Mouse (Mus musculus): ENCODE data around the gene Suclg2. TPM values are rescaled to one million over a fixed set of nuclear protein-coding genes. Genes with fewer than 3 reads are reported as not detected.

The Suclg2 gene
- polyA plus RNA-seq, 1 experiment, result 3.9 TPM

GRCm38 (mm10) chr6:95500771-95501170 lies 217.8 kb downstream of the Suclg2 start:
- no peak for DNase-seq (ENCODE audit: low read depth in 1 of 2, low spot score in 2 of 2)
- 88% methylated on average over 5 of the region's 5 CpGs for WGBS
- Histone ChIP-seq H3K4me3 (ENCODE audit: extremely low read depth, insufficient read depth, insufficient read length) (no peak overlapping the region), H3K27me3 (ENCODE audit: control insufficient read depth, insufficient read depth, low read length) (no peaks in the 10 kb centered on the region), H3K36me3 (ENCODE audit: control insufficient read depth, insufficient read depth, low read length) (no peaks in the 10 kb centered on the region), H3K27ac (ENCODE audit: insufficient read depth, low read length) (no peak overlapping the region), H3K4me1 (ENCODE audit: control insufficient read depth, insufficient read depth, insufficient read length) (no peaks in the 10 kb centered on the region)
- TF ChIP-seq POLR2A (IDR thresholded peaks at IDR 0.05; ENCODE audit: low read depth, low read length) (no peak), CTCF (IDR thresholded peaks at IDR 0.05; ENCODE audit: extremely low read depth, insufficient read depth, insufficient read length, insufficient replicate concordance) (no peak)

- Histone ChIP-seq H3K27ac (ENCODE audit: insufficient read depth, low read length) (no peak overlapping the region), H3K4me1 (ENCODE audit: control insufficient read depth, insufficient read depth, insufficient read length) (no peaks in the 10 kb centered on the region), H3K4me3 (ENCODE audit: extremely low read depth, insufficient read depth, insufficient read length) (no peak overlapping the region), H3K27me3 (ENCODE audit: control insufficient read depth, insufficient read depth, low read length) (no peaks in the 10 kb centered on the region), H3K36me3 (ENCODE audit: control insufficient read depth, insufficient read depth, low read length) (no peaks in the 10 kb centered on the region)
- TF ChIP-seq CTCF (IDR thresholded peaks at IDR 0.05; ENCODE audit: extremely low read depth, insufficient read depth, insufficient read length, insufficient replicate concordance) (no peak), POLR2A (IDR thresholded peaks at IDR 0.05; ENCODE audit: low read depth, low read length) (no peak)
- DNase-seq (ENCODE audit: low read depth in 1 of 2, low spot score in 2 of 2), result no peak
- WGBS, result 95% methylated on average over 5 of the region's 5 CpGs
These were observed 219.0 kb downstream of the Suclg2 start for GRCm38 (mm10) chr6:95499639-95500038.

GRCm38 (mm10) chr6:95492216-95492956 lies 226.2 kb downstream of the Suclg2 start:
- Histone ChIP-seq H3K27me3 (ENCODE audit: control insufficient read depth, insufficient read depth, low read length) (no peaks in the 10 kb centered on the region), H3K27ac (ENCODE audit: insufficient read depth, low read length) (no peak overlapping the region), H3K4me1 (ENCODE audit: control insufficient read depth, insufficient read depth, insufficient read length) (no peaks in the 10 kb centered on the region), H3K4me3 (ENCODE audit: extremely low read depth, insufficient read depth, insufficient read length) (no peak overlapping the region), H3K36me3 (ENCODE audit: control insufficient read depth, insufficient read depth, low read length) (no peaks in the 10 kb centered on the region)
- WGBS, result 80% methylated on average over 8 of the region's 8 CpGs
- TF ChIP-seq CTCF (IDR thresholded peaks at IDR 0.05; ENCODE audit: extremely low read depth, insufficient read depth, insufficient read length, insufficient replicate concordance), result no peak
- no peak for TF ChIP-seq POLR2A (IDR thresholded peaks at IDR 0.05; ENCODE audit: low read depth, low read length)
- DNase-seq (ENCODE audit: low read depth in 1 of 2, low spot score in 2 of 2), result no peak

- 90% methylated on average over 2 of the region's 2 CpGs for WGBS
- no peaks in the 10 kb centered on the region for H3K27me3 ChIP-seq (ENCODE audit: control insufficient read depth, insufficient read depth, low read length)
- no peak for DNase-seq (ENCODE audit: low read depth in 1 of 2, low spot score in 2 of 2)
- H3K4me1 ChIP-seq (ENCODE audit: control insufficient read depth, insufficient read depth, insufficient read length), result no peaks in the 10 kb centered on the region
- no peak for TF ChIP-seq CTCF (IDR thresholded peaks at IDR 0.05; ENCODE audit: extremely low read depth, insufficient read depth, insufficient read length, insufficient replicate concordance)
- no peak for TF ChIP-seq POLR2A (IDR thresholded peaks at IDR 0.05; ENCODE audit: low read depth, low read length)
- no peak overlapping the region for H3K4me3 ChIP-seq (ENCODE audit: extremely low read depth, insufficient read depth, insufficient read length)
- no peaks in the 10 kb centered on the region for H3K36me3 ChIP-seq (ENCODE audit: control insufficient read depth, insufficient read depth, low read length)
- no peak overlapping the region for H3K27ac ChIP-seq (ENCODE audit: insufficient read depth, low read length)
These were observed 227.6 kb downstream of the Suclg2 start for GRCm38 (mm10) chr6:95491043-95491442.

- WGBS, result 96% methylated on average over 6 of the region's 6 CpGs
- no peak for DNase-seq (ENCODE audit: low read depth in 1 of 2, low spot score in 2 of 2)
- Histone ChIP-seq H3K4me1 (ENCODE audit: control insufficient read depth, insufficient read depth, insufficient read length) (no peaks in the 10 kb centered on the region), H3K27ac (ENCODE audit: insufficient read depth, low read length) (no peak overlapping the region), H3K4me3 (ENCODE audit: extremely low read depth, insufficient read depth, insufficient read length) (no peak overlapping the region), H3K27me3 (ENCODE audit: control insufficient read depth, insufficient read depth, low read length) (no peaks in the 10 kb centered on the region), H3K36me3 (ENCODE audit: control insufficient read depth, insufficient read depth, low read length) (no peaks in the 10 kb centered on the region)
- TF ChIP-seq CTCF (IDR thresholded peaks at IDR 0.05; ENCODE audit: extremely low read depth, insufficient read depth, insufficient read length, insufficient replicate concordance) (no peak), POLR2A (IDR thresholded peaks at IDR 0.05; ENCODE audit: low read depth, low read length) (no peak)
These were observed 232.8 kb downstream of the Suclg2 start for GRCm38 (mm10) chr6:95485791-95486190.

- no peak for DNase-seq (ENCODE audit: low read depth in 1 of 2, low spot score in 2 of 2)
These were observed 234.3 kb downstream of the Suclg2 start for GRCm38 (mm10) chr6:95484183-95484818.

GRCm38 (mm10) chr6:95483686-95484085 lies 234.9 kb downstream of the Suclg2 start:
- no peak for DNase-seq (ENCODE audit: low read depth in 1 of 2, low spot score in 2 of 2)
- no peak for TF ChIP-seq POLR2A (IDR thresholded peaks at IDR 0.05; ENCODE audit: low read depth, low read length)
- TF ChIP-seq CTCF (IDR thresholded peaks at IDR 0.05; ENCODE audit: extremely low read depth, insufficient read depth, insufficient read length, insufficient replicate concordance), result no peak
- H3K4me1 ChIP-seq (ENCODE audit: control insufficient read depth, insufficient read depth, insufficient read length), result no peaks in the 10 kb centered on the region
- no peak overlapping the region for H3K27ac ChIP-seq (ENCODE audit: insufficient read depth, low read length)
- WGBS, result 88% methylated on average over 4 of the region's 4 CpGs
- no peak overlapping the region for H3K4me3 ChIP-seq (ENCODE audit: extremely low read depth, insufficient read depth, insufficient read length)
- peaks cover 2% of the 10 kb centered on the region for H3K36me3 ChIP-seq (ENCODE audit: control insufficient read depth, insufficient read depth, low read length)
- H3K27me3 ChIP-seq (ENCODE audit: control insufficient read depth, insufficient read depth, low read length), result no peaks in the 10 kb centered on the region

More at GRCm38 (mm10) chr6:95484183-95484818, 234.3 kb downstream of the Suclg2 start:
- Histone ChIP-seq H3K36me3 (ENCODE audit: control insufficient read depth, insufficient read depth, low read length) (peaks cover 2% of the 10 kb centered on the region), H3K27me3 (ENCODE audit: control insufficient read depth, insufficient read depth, low read length) (no peaks in the 10 kb centered on the region), H3K4me3 (ENCODE audit: extremely low read depth, insufficient read depth, insufficient read length) (no peak overlapping the region), H3K27ac (ENCODE audit: insufficient read depth, low read length) (no peak overlapping the region), H3K4me1 (ENCODE audit: control insufficient read depth, insufficient read depth, insufficient read length) (no peaks in the 10 kb centered on the region)
- TF ChIP-seq CTCF (IDR thresholded peaks at IDR 0.05; ENCODE audit: extremely low read depth, insufficient read depth, insufficient read length, insufficient replicate concordance) (no peak), POLR2A (IDR thresholded peaks at IDR 0.05; ENCODE audit: low read depth, low read length) (no peak)
- WGBS, result 82% methylated on average over 7 of the region's 7 CpGs

All from spleen, adult 2 months (tissue).